Mouse (Mus musculus): ENCODE measurements around the gene Hpse.
A peak's percentile ranks its signal among the peaks of the same experiment; 100 is the strongest.

Hpse gene

DNA sequence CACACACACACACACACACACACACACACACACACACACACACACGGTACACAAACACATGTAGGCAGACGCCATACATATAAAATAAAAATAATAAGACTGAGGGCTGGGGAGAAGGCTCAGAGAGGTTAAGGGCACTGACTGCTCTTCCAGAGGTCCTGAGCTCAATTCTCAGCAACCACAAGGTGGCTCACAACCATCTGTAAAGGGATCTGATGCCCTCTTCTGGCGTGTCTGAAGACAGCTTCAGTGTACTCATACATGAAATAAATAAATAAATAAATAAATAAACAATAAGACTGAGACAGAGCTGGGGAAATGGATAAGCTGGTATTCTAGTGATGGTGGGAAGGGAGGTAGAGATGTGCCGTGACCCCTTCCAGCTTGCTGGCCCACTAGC lies 33.9 kb downstream of the Hpse start:
- DNase-seq = no peak

DNA sequence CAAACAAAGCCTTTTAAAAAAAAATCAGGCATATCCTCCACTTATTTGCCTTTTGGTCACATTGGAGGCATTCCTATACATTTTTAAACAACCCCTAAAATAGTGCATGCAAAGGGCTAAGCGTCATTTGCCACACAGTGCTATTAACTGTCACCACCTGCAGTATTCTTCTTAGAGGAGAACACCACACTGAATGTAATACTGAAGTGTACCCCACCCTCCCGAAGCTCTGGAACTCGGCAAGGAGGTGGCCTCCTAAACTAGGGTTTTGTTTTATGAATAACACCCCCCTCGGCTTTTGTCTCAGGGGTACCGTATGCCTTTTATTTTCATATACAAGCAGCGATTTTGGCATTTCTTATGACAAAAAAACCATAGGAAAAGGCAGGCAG lies 39.0 kb downstream of the Hpse start:
- DNase-seq = no peak

DNA sequence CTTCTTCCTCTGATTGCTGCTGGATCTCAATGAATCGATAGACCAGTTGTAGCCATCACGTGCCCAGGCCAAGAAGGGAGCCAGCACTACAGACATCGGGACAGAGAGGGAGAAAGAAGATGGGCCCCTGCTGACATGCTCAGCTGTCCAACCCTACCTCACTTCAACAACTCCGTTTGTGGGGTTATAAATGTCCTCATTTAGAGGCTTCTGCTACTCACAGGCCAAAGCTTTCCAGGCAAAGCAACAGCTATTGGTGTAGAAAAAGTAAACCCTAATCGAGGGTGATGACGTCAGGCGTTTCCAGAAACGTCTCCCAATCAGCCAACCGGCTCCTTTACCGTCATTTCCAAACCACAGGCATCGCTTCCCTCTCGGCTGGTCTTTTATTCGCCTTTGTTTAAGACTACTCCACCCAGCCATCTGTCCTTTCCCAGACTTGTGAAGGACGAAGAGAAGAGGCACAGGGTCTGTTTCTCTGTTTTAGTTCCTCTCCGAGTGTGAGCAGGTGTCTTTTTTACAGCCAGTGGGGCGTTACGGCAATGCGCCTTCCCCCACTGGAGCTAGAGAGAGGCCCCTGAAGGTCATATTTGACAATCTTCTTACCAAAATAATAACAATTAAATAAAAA lies 39.5 kb downstream of the Hpse start:
- no peak for DNase-seq

DNA sequence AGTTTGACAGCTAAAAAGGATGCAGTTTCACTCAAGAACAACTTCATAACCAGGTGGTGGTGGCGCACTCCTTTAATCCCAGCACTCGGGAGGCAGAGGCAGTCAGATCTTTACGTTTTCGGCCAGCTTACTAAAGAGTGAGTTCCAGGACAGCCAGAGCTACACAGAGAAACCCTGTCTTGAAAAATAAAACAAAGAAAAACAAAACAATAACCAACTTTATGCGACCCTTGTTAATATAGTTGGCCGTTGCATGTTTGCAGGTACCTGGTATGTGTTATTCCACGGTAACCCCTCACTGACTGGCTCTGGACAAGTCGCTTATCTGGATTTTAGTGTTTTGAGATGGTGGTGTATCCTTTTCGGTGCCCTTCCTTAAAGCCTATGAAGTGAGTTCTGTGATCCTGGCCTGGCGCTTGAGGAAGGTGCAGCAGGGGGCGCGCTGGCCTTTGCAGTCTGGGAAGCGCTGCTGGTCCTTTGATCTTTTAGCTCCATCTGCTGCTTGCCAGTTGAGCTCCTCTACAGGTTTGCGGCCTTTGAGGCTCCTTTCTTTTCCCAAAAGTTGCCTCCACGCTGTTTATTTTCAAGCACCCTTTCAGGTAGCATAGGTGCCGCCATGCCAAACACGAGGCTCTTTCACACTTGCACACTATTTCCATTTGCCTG lies 44.7 kb downstream of the Hpse start, which contains the start of gene Coq2:
Gene Coq2, minus strand, starts transcription at position 430 of the 666 bp plus-strand sequence.
- peak; percentile 86 to 91 for DNase-seq

DNA sequence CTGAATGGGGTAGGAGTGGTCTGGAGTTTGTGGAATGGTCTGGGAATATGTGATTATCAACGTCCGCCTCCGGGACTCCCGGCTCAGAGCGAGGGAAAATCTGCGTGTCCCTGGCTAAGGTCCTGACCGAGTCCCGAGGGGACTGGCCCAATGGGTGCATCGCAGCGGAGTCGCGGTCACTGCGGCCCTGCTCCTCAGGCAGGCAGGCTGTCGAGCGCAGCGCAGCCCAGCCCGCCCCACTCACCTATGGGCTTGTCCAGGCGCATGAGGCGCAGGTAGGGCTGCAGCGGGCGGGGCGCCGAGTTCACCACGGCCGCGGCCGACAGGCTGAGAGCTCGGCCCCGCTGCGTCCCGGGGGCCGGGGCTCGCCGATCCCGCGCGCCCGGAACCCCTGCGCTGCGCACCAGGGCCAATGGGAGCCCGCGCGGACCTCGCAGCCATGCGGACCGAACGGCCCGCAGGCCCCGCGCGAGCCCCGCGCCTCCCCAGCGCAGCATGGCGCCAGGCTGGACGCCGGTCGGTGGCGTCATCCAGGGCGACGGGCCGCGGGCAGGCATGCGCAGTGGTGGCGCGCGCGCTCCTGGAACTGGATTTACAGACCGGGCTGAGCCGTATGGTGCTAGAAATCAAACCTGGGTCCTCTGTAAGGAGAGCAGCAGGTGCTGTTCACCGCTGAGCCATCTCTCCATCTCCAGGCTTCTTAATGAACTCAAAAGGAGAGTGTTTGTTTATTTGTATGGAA lies 45.6 kb downstream of the Hpse start:
- peak; percentile 95 to 96 for DNase-seq

DNA sequence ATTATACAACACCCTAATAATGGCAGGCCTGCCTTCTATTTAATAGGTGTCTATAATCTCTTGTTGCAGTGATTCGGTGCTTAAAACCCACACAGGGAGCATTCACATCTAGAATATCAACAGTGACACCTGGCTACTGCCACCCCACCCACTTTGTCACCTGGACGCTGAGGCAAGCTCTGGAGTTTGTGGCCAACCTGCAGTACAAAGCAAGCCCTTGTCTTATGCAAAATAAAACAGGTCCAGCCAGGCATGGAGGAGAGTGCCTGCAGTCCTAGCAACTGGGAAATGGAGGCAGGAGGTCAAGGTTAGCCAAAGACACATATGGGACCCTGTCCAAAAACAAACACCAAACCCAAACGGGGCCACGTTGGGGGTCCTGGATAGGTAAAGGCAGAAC lies 47.1 kb downstream of the Hpse start:
- DNase-seq = no peak

DNA sequence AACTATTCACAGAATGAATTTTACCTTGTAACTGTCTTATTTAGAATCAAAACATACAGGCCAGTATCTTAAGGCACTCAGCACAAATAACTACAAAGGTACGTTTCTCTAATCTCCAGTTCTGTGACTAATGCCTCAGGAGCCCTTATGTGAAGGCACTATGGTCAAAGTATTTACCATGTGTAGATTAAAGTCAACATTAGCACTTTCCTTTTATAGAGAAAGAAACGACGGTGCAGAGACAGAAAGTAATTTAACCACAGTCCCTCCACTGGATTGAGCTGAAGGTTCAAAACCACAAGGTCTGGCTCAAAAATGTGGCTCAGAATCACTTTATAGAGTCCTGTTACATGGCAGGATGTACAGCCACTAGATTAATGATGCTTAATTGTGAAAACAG lies 47.6 kb downstream of the Hpse start:
- DNase-seq = no peak

DNA sequence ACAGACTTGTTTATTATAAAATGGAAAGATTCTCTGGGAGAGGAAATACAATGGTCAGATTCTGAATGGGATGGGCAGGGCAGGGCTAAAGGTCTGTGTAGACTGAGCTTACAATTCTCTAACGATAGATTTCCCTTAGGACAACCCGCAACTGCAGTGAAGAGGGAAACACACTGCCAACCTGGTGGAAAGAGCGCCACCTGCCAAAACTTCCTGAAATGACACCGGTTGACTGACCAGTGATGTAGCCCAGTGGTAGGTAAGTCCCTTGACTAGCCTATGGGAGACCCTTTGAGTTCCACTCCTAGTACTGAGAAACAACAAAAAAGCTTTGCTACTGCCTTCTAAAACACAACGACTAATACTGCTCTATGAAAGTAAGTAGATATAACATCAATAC lies 48.1 kb downstream of the Hpse start:
- peak; percentile 71 to 77 for DNase-seq

DNA sequence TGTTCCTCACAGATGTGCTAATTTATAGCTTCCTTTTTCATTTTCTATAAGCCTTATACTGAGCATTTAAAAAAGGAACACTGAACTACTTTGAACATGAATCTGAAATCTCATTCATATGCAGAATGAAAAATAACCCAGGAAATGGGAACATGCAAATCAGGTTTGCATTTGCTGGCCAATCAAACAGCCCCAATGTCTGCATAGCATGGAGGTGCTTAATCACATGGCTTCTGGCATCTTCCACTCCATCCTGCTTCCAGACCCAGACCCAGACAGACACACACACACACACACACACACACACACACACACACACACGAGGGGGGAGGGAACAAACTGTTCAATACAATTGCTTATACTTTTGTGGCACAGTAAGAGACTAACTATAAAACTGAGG lies 52.6 kb downstream of the Hpse start:
- no peak for DNase-seq

DNA sequence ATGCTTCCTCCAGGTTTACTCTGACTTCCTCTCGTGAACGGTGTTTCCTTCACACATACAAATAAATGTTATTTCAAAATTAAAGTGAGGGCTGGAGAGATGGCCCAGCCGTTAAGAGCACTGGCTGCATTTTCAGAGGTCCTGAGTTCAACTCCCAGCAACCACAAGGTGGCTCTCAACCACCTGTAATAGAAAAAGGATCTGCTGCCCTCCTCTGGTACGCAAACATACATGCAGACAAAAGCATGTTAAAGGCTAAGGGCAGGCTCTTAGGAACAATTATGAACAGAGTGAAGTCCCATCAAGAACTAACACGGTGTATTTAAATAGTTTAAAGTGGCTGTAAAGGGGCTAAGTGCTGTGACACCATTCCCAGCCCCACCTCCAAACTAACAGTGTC lies 55.7 kb downstream of the Hpse start:
- peak; percentile 42 to 53 for DNase-seq

DNA sequence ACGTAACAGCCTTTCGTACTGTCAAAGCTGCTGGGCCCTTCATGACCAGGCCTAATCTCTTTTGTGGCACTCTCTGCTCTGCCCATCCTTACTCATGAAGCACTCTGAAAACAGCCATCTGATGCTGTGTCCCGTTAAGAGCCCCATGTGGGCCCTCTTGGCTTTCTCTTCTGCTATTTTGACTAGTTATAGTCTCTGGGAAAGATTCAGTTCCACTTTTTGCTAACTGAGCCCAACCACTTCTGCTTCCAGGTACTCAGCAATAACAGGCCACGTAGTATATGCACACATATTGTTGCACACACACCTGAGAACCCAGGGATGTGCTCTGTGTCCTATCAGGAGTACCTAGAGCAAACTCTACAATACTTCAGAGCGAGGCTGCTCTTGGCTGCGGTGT lies 56.5 kb downstream of the Hpse start:
- DNase-seq = no peak

DNA sequence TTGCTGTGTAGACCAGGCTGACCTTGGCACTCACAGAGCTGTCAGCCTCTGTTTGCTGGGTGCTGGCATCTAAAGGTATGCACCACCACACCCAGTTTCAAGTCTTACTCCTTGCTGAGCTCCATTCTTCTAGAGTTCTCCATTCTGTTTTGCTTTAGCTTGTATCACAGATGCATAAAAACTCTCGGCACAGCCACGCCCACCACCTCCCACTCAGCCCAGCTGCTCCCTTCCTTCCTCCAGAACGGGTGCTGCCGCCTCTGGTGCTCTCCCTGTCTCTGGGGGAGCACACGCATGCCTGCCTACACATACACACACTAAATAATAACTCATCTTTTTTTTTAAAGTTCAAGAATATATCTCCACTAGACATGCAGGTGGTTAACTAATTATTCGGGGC lies 61.1 kb downstream of the Hpse start:
- no peak for DNase-seq

DNA sequence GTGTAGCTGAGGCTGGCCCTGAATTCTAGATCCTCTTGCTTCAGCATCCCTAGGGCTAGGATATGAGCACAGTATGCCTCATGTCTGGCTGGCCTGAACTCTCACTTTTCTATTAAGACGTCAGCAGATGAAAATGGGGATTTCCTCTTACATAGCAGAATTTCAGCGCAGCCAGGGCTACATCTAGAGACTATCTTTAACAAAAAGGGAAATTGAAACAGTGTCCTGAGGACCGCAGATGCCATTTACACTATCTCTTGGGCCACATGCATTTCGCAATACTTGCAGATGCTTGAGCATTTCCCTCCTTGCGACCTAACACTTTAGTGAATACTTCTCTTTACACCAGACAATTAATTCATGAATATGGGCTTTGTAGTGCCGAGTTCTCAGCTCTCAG lies 63.2 kb downstream of the Hpse start:
- DNase-seq = no peak

DNA sequence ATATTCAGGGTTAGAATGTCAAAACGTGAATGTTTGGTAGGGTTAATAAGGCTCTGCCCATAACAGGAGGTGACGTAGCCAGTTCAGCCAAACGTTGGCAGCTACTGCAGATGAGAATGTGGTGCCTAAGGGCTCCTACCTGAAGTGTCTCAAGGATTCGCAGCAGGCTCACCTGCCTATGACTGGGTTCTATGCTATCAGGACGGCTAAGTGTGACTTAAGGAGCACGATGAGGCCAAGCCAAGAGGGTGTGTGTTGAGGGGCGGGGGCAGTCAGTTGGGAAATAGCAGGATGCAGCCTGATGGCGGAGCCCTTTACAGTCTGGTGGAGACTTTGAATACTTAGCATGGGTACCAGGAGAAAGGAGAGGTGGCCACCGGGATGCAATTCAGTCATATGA lies 67.2 kb downstream of the Hpse start:
- no peak for DNase-seq

DNA sequence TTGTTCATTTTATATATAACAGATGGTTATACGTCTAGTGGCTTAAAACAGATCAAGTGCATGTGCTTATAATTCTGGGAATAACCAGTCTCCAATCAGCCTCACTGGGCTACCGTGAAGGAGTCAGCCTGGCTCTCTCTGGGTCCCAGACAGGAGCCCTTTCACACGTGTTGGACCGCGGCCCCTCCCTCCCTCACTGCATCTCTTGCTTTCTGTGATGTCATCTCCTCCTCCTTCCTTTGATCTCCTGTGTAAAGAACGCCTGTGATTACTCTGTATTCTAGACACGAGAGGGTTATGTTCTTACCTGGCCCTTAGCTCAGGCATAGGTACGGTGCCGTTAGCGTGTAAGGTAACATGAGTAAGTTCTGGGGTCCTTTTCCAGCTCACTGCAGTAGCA lies 68.0 kb downstream of the Hpse start:
- no peak for DNase-seq

DNA sequence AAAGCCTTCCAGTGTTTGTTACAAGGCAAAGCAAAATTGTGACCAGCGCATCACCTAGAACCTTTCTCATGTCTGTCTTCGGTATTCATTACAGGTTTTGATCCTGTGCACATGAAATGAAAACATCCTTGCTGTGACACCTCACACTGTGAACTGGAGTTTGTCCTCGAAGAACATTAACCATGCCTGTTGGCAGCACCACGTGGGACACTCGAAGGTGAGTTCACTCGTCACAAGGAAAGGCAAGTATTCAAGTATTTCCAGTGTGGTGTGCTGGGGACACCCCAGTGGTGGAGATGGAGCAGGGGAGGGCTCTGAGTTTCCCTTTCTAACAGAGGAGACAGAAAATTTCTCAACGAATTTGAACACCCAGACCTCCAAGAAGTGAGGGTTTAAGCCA lies 68.5 kb downstream of the Hpse start:
- DNase-seq = no peak

DNA sequence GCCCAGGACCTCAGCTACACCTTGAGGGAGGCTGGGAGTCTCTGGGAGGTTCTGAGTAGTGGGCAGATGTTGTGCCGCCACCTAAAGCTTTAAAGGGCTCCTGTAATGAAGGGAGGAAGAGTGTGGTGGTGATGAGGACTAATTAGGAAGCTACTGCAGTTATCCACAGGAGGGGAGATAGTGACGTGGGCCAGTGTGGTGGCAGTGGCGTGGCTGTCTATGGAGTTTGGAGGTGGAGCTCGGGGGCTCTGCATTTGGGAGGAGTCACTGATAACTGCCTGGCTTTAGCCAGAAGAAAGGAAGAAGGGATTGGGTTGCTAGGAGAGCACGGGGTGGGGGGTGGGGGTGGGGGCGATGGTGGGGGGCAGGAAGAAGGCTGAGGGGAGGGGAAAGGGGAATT lies 71.0 kb downstream of the Hpse start:
- no peak for DNase-seq

DNA sequence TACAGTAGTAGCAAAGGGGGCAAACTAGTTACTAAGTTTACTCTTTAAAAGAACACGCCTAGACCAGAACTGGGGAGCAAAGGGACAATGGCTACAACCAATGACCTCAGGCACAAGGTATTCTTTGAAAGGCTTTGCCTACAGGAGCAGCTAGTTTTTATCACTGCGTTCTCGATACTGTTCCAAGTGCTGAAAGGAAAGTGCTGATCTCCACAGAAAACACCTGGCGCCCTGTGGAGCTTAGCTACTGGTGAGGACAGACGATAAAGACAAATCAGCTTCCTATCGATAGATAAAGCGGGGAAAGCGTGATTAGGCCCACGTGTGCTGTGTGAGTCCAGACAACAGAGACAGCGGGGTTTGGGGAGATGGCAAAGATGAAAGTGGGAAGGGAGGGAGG lies 71.5 kb downstream of the Hpse start:
- no peak for DNase-seq

DNA sequence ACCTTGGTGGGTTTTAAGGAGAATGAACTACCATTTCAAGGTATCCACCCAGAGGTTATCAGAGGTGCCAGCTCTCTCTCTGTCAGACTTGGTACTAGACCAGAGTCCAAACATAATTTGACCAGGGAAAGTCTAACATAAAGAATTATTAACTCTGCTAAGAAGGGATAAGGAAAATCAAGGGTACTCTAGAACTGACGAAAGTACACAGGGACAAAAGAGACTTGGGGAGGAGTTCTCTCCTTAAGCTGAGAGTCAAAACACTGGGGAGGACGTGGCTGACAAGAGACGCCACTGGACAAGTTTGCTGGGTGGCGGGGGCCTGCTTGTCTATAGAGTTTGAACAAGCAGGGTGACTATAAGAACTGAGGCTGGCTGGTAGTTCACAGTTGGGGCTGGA lies 73.0 kb downstream of the Hpse start:
- no peak for DNase-seq

DNA sequence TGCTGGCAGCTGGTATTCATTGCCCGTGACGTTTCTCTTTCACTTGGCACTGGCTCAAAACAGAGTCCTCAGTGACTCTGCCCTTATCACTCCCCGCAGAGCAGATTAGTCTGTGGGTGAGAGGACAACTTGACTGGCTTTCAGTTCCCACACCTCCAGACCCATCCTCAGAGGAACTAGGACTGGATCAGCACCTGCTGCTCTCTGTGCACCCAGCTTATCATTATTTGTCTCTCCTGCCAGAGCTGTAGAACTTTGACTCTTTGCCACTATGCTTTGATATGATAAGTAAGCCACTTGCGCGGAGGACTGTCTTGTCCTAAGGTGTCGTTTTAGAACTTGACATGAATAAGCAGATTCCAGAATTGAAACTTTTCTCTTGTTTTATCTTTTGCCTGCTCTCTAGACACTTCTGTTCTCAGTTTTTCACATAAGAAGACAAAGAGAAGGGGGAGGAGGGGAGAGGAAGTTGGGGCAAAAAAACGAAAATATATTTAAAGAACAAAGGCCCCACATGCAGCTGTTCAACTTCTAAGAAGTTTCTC lies 75.5 kb downstream of the Hpse start:
- DNase-seq = no peak

DNA sequence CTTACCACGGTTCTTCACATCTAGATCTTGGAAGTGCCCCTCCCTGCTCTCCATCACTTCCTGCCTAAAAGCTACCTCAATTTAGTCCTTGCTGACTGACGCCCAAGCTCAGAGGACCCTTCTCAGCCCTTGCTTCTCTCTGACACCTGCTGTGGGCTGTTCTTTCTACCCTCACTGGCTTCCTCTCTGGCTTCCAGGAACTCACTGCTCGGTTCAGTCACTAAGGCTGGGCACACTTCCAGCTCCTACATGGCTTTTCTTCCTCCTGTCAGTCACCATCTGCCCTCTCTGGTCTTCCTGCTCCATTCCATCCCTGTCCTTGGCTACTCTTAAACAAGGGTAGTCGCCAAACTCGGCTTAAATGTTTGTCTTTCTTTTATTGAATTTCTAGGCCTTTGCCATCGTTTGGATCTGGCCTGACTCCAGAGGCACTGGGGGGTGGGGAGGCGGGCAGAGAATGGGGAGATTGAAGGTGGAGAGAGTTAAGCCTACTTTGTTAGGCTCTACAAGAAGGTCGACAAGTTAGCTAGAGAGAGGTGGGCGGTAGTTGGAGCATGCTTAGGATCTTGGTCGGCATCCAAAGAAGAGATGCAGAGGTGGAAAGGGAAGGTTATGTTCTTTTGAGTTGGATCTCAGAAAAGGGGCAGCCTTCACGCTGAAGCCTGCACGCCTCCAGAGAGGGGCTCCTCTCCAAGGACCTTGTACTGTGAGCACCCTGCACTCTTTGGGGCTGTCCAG lies 76.1 kb downstream of the Hpse start:
- DNase-seq = peak; percentile 85 to 90

DNA sequence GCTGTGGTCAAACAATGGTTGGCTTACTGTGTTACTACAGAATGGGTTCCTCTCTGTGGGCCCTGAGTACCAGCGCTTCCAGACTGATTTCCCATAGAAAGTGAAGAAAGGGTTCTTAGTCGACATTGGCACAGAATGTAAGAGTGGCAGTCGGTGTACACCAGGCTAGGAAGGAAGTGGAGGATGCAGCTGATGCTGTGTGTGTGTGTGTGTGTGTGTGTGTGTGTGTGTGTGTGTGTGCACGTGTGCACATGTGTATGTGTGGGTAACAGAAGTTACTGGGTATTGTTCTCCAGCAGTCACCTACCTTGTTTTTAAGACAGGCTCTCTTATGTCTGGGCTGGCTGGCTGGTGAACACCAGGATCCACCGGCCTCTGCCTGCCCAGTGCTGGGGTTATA lies 77.2 kb downstream of the Hpse start:
- no peak for DNase-seq

DNA sequence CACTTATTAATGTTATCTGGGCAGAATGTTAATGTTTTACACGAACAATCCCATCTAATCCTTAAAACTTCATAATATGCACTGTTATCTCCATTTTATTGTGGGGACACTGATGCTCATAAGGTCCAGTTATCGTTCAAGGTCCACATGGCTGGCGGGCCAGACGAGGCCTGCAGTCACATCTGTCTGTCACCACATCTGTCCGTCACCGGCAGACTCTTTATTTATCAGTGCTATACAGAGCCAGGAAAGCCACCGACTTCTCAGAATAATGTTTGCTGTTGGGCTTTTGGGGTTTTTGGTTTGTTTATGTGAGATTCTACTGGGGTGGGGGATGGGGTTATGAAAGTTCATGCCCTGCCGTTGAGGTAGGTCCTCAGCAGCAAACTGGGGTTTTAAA lies 81.0 kb downstream of the Hpse start:
- DNase-seq = no peak

All from cerebellum, postnatal 10 days (tissue).